Mouse (Mus musculus) forebrain, embryonic 16.5 days (tissue): Measurements from ENCODE around the gene Gm36176. TPM values are rescaled to one million over a fixed set of nuclear protein-coding genes. Genes with fewer than 3 reads are reported as not detected.

Experiments used
- ATAC-seq: fragments of 200-750 bp; cut with Nextera tagmentation; 2 replicates; pipeline ENCODE4 v1.8.0; 2017; ENCODE audit warnings: mild to moderate bottlenecking, moderate library complexity
- H3K27ac ChIP-seq: fragments of 300-500 bp; sonication (generic); 2 replicates; pipeline ENCODE4 v1.5.1; 2014; ENCODE audit warnings: low read length, control low read depth
- H3K27me3 ChIP-seq: fragments of 300-500 bp; sonication (generic); replicated peaks from 2 replicates; pipeline ENCODE4 v1.6.1; 2014; ENCODE audit warnings: low read length; ENCODE audit not compliant: control insufficient read depth, insufficient read depth
- H3K36me3 ChIP-seq: fragments of 300-500 bp; sonication (generic); 2 replicates; pipeline ENCODE4 v1.6.1; 2014; ENCODE audit not compliant: control insufficient read depth, insufficient read depth
- H3K4me1 ChIP-seq: fragments of 300-500 bp; sonication (generic); replicated peaks from 2 replicates; pipeline ENCODE4 v1.6.1; 2014; ENCODE audit warnings: low read length; ENCODE audit not compliant: control insufficient read depth, insufficient read depth
- H3K4me2 ChIP-seq: fragments of 300-500 bp; sonication (generic); 2 replicates; pipeline ENCODE4 v1.6.1; 2014; ENCODE audit warnings: mild to moderate bottlenecking, low read length, control low read depth
- H3K4me3 ChIP-seq: fragments of 300-500 bp; sonication (generic); replicated peaks from 2 replicates; pipeline ENCODE4 v1.5.1; 2014; ENCODE audit warnings: mild to moderate bottlenecking, low read length, control low read depth
- H3K9ac ChIP-seq: fragments of 300-500 bp; sonication (generic); replicated peaks from 2 replicates; pipeline ENCODE4 v1.6.1; 2014; ENCODE audit warnings: low read depth, low read length, control low read depth
- H3K9me3 ChIP-seq: fragments of 300-500 bp; sonication (generic); 2 replicates; pipeline ENCODE4 v1.6.1; 2016; ENCODE audit warnings: low read length; ENCODE audit not compliant: control insufficient read depth
- WGBS: fragments of 180-500 bp; shearing (Covaris S2); extraction: QIAGEN DNeasy Blood & Tissue Kit; methylation state at CpG from one replicate; pipeline ENCODE4 v1.1.7; 2014; 5-methylcytosine and 5-hydroxymethylcytosine counted together
- polyA plus RNA-seq: library from polyadenylated mRNA; unstranded; fragments of >200 nt; fragmentation: Nextera tagmentation; extraction: Ambion mirVana; gene quantifications from 2 replicates; pipeline ENCODE4 v1.2.1, GENCODE M21; 2015

Gm36176 gene
- polyA plus RNA-seq, 1 experiment from 2014 or later = not detected

DNA sequence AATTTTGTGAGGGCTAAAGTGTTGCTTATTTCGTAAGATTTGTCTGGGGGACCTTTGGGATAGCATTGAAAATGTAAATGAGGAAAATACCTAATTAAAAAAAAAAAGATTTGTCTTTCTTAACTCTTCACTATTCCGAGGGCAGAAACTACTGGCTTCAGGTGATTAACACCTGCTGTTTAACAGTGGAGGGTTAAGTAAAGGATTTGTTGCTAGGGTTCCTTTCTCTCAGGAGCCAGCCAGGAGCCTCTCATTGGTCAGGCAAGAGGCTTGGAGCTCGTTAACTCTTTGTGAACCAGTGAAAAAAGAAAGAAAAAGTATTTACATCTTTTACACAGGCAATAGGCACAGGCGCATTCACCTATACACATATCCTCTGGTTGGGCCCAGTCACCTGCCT lies 27.4 kb upstream of the Gm36176 start:
- Histone ChIP-seq H3K4me1 (no peaks in the 10 kb centered on the region), H3K27ac (no peak overlapping the region), H3K4me2 (no peak overlapping the region), H3K9me3 (peaks cover 3% of the 10 kb centered on the region), H3K27me3 (no peaks in the 10 kb centered on the region), H3K9ac (no peak overlapping the region), H3K36me3 (no peaks in the 10 kb centered on the region), H3K4me3 (no peak overlapping the region)
- 15% methylated on average over 4 of the region's 4 CpGs for WGBS
- ATAC-seq = no peak

DNA sequence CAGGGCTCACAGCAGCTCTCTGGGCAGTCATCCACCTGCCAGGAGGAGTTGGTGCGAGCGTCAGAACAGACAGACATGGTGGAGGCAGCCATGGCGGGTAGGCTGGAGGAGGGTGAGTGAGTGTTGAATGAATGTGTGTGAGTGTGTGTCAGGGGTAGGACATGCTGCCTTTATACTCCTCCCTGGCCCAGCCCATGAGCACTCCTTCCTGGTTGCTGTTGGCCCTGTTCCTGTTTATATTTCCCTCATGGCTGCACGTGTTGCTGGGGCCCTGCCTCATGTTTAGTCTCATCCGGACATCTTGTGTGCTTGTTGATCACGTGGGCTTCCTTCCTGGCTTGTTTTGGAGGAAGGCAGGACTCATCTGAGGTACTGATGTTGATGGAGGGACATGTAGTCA lies 19.7 kb upstream of the Gm36176 start, which contains the start of gene Krtap10-4:
Krtap10-4 (minus strand) TSS at position 145 of the 400 bp plus-strand sequence.
- peaks cover 6% of the 10 kb centered on the region for H3K9me3 ChIP-seq
- no peaks in the 10 kb centered on the region for H3K36me3 ChIP-seq
- no peaks in the 10 kb centered on the region for H3K27me3 ChIP-seq
- H3K27ac ChIP-seq = no peak within 1 kb of the TSS
- H3K9ac ChIP-seq = no peak within 1 kb of the TSS
- 73% methylated on average over 6 of the region's 6 CpGs for WGBS
- ATAC-seq = no peak
- no peaks in the 10 kb centered on the region for H3K4me1 ChIP-seq
- no peak within 1 kb of the TSS for H3K4me2 ChIP-seq
- no peak within 1 kb of the TSS for H3K4me3 ChIP-seq

GRCm38 (mm10) chr10:77835647-77836046 lies 11.0 kb upstream of the Gm36176 start, which contains the start of gene Krtap10-10:
TSS of gene Krtap10-10 (plus strand) at chr10:77835947.
- no peak within 1 kb of the TSS for H3K4me3 ChIP-seq
- H3K36me3 ChIP-seq = no peaks in the 10 kb centered on the region
- H3K4me1 ChIP-seq = no peaks in the 10 kb centered on the region
- H3K9ac ChIP-seq = no peak within 1 kb of the TSS
- H3K27ac ChIP-seq = no peak within 1 kb of the TSS
- no peaks in the 10 kb centered on the region for H3K9me3 ChIP-seq
- H3K4me2 ChIP-seq = no peak within 1 kb of the TSS
- no peaks in the 10 kb centered on the region for H3K27me3 ChIP-seq
- no peak for ATAC-seq
- WGBS = 66% methylated on average over 9 of the region's 9 CpGs

DNA sequence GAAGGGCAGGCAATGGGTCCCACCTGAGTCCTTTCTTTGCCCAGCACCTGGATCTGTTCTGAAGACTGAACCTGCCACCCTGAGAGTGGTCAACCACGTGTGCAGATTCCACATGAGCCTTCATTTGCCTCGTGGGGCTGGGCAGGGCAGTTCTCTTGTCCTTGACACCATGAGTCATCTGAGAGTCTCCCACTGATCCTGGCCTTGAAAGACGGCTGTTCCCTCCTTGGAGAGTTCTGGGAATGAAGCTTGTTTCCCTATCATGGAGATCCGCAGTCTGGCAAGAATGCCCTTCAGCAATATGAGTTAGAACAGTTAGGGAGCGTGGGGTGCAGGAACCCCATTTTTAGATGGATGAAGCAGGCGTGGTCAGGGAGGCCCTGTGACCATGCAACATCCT lies 7.6 kb upstream of the Gm36176 start:
- Histone ChIP-seq H3K27ac (no peak overlapping the region), H3K9me3 (0 out of 2 replicates have a peak, but pooled peaks cover 5% of the 10 kb centered on the region), H3K9ac (no peak overlapping the region), H3K36me3 (no peaks in the 10 kb centered on the region), H3K4me3 (no peak overlapping the region), H3K4me2 (no peak overlapping the region), H3K27me3 (no peaks in the 10 kb centered on the region), H3K4me1 (no peaks in the 10 kb centered on the region)
- ATAC-seq = no peak
- 80% methylated on average over 6 of the region's 6 CpGs for WGBS

GRCm38 (mm10) chr10:77846961-77847360 lies 358 bp downstream of the Gm36176 start:
- H3K27ac ChIP-seq = no peak overlapping the region
- no peak overlapping the region for H3K4me3 ChIP-seq
- no peak for ATAC-seq
- no peak overlapping the region for H3K9ac ChIP-seq
- H3K4me1 ChIP-seq = no peaks in the 10 kb centered on the region
- 10% methylated on average over 2 of the region's 2 CpGs for WGBS
- H3K36me3 ChIP-seq = no peaks in the 10 kb centered on the region
- H3K4me2 ChIP-seq = no peak overlapping the region
- H3K27me3 ChIP-seq = no peaks in the 10 kb centered on the region
- peaks cover 7% of the 10 kb centered on the region for H3K9me3 ChIP-seq

DNA sequence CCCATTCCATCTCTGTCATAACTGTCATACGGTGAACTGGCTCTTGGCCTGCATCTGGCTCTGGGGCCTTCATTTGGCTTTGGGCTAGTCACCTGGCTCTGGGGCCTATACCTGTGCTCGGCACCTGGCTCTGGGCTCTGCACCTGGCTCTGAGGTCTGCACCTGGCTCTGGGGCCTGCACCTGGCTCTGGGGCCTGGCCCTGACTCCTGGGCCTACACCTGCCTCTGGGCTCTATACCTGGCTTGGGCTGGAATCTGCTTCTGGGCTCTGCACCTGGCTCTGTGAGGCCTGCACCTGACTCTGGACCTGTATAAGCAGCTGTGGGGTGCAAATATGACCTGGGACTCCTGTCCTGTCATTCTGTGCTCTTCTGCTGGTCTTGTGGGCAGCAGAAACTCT lies 935 bp downstream of the Gm36176 start:
- Histone ChIP-seq H3K27me3 (no peaks in the 10 kb centered on the region), H3K9me3 (peaks cover 7% of the 10 kb centered on the region), H3K9ac (no peak overlapping the region), H3K4me1 (no peaks in the 10 kb centered on the region), H3K27ac (no peak overlapping the region), H3K36me3 (no peaks in the 10 kb centered on the region), H3K4me3 (no peak overlapping the region), H3K4me2 (no peak overlapping the region)
- WGBS = 76% methylated on average over 2 of the region's 2 CpGs
- ATAC-seq = no peak

DNA sequence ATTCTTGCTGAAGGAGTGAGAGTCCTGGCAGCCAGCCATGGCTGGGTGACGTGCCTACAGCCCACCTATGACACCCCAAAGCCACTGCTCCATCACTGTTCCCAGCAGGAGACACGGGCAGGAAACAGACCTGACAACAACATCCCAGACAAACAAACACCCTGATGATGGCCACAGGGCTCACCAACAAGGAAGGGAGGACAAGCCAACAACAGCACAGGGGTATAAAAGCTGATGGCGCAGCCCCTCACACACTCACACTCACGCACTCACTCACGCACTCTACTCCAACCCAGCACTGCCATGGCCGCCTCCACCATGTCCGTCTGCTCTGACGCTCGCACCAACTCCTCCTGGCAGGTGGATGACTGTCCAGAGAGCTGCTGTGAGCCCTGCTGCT lies 6.0 kb downstream of the Gm36176 start, which contains the start of gene Gm10318:
Gm10318 (plus strand) TSS at position 301 of the 400 bp plus-strand sequence.
- H3K36me3 ChIP-seq = no peaks in the 10 kb centered on the region
- no peak within 1 kb of the TSS for H3K4me2 ChIP-seq
- no peak within 1 kb of the TSS for H3K9ac ChIP-seq
- no peak for ATAC-seq
- H3K27ac ChIP-seq = no peak within 1 kb of the TSS
- 68% methylated on average over 9 of the region's 9 CpGs for WGBS
- H3K4me1 ChIP-seq = no peaks in the 10 kb centered on the region
- H3K9me3 ChIP-seq = no peaks in the 10 kb centered on the region; the same call in 1 of the 2 replicates
- no peak within 1 kb of the TSS for H3K4me3 ChIP-seq
- no peaks in the 10 kb centered on the region for H3K27me3 ChIP-seq

GRCm38 (mm10) chr10:77861675-77862074 lies 15.1 kb downstream of the Gm36176 start, which contains the start of gene Gm3285:
TSS of gene Gm3285 (plus strand) at chr10:77861975.
- H3K27me3 ChIP-seq = no peaks in the 10 kb centered on the region
- no peak within 1 kb of the TSS for H3K4me2 ChIP-seq
- 50% methylated on average over 7 of the region's 7 CpGs for WGBS
- H3K4me3 ChIP-seq = no peak within 1 kb of the TSS
- no peak within 1 kb of the TSS for H3K9ac ChIP-seq
- no peaks in the 10 kb centered on the region for H3K36me3 ChIP-seq
- H3K4me1 ChIP-seq = no peaks in the 10 kb centered on the region
- no peak within 1 kb of the TSS for H3K27ac ChIP-seq
- no peak for ATAC-seq
- H3K9me3 ChIP-seq = no peaks in the 10 kb centered on the region

GRCm38 (mm10) chr10:77864067-77864761 lies 17.6 kb downstream of the Gm36176 start:
- WGBS = 34% methylated on average over 14 of the region's 14 CpGs
- Histone ChIP-seq H3K27ac (no peak overlapping the region), H3K36me3 (no peaks in the 10 kb centered on the region), H3K9me3 (no peaks in the 10 kb centered on the region), H3K9ac (no peak overlapping the region), H3K4me3 (0 out of 2 replicates have a peak overlapping the region, but pooled peaks have one; percentile 8), H3K4me1 (no peaks in the 10 kb centered on the region), H3K4me2 (peak overlapping the region; percentile 17; the same call in 1 of the 2 replicates), H3K27me3 (no peaks in the 10 kb centered on the region)
- peak; percentile 45; the same call in 1 of the 2 replicates for ATAC-seq
